Mouse (Mus musculus): Measurements from ENCODE around the gene Mast3. TPM values are rescaled to one million over a fixed set of nuclear protein-coding genes. Genes with fewer than 3 reads are reported as not detected.
A peak's percentile ranks its signal among the peaks of the same experiment; 100 is the strongest.

Gene Mast3
- polyA plus RNA-seq, 1 experiment from 2014 or later, result 10.0 TPM

- peak overlapping the region; percentile 90 for H3K27ac ChIP-seq (ENCODE audit: low read length)
- H3K36me3 ChIP-seq (ENCODE audit: control insufficient read depth, insufficient read depth, low read length), result peaks cover 24% of the 10 kb centered on the region
- WGBS, result 65% methylated on average over 9 of the region's 9 CpGs
- no peaks in the 10 kb centered on the region for H3K27me3 ChIP-seq (ENCODE audit: control insufficient read depth, insufficient read depth, low read length)
- H3K4me1 ChIP-seq (ENCODE audit: control insufficient read depth, insufficient read depth, low read length), result peaks cover 40% of the 10 kb centered on the region
- peak overlapping the region; percentile 95 for H3K4me2 ChIP-seq (ENCODE audit: low read depth, low read length)
- no peak for ATAC-seq (ENCODE audit: insufficient read depth, low FRiP score)
- H3K9me3 ChIP-seq (replicated peaks; ENCODE audit: control insufficient read depth, low read length), result no peaks in the 10 kb centered on the region
- peak overlapping the region; percentile 59 for H3K4me3 ChIP-seq (replicated peaks; ENCODE audit: low read length)
- peak overlapping the region; percentile 80 for H3K9ac ChIP-seq (ENCODE audit: low read length)
These were observed 39.5 kb downstream of the Mast3 start for GRCm38 (mm10) chr8:70765329-70765728.

- H3K27me3 ChIP-seq (ENCODE audit: control insufficient read depth, insufficient read depth, low read length), result no peaks in the 10 kb centered on the region
- peak overlapping the region; percentile 95 for H3K4me2 ChIP-seq (ENCODE audit: low read depth, low read length)
- H3K9ac ChIP-seq (ENCODE audit: low read length), result peak overlapping the region; percentile 31
- H3K4me3 ChIP-seq (replicated peaks; ENCODE audit: low read length), result peak overlapping the region; percentile 59
- 83% methylated on average over 13 of the region's 13 CpGs for WGBS
- peaks cover 18% of the 10 kb centered on the region for H3K36me3 ChIP-seq (ENCODE audit: control insufficient read depth, insufficient read depth, low read length)
- H3K9me3 ChIP-seq (replicated peaks; ENCODE audit: control insufficient read depth, low read length), result no peaks in the 10 kb centered on the region
- H3K4me1 ChIP-seq (ENCODE audit: control insufficient read depth, insufficient read depth, low read length), result peaks cover 43% of the 10 kb centered on the region
- peak overlapping the region; percentile 90 for H3K27ac ChIP-seq (ENCODE audit: low read length)
- no peak for ATAC-seq (ENCODE audit: insufficient read depth, low FRiP score)
These were observed 40.2 kb downstream of the Mast3 start for GRCm38 (mm10) chr8:70764676-70765075.

- Histone ChIP-seq H3K9ac (ENCODE audit: low read length) (0 out of 2 replicates have a peak overlapping the region, but pooled peaks have one; percentile 35), H3K4me1 (ENCODE audit: control insufficient read depth, insufficient read depth, low read length) (peaks cover 45% of the 10 kb centered on the region), H3K36me3 (ENCODE audit: control insufficient read depth, insufficient read depth, low read length) (peaks cover 13% of the 10 kb centered on the region), H3K27me3 (ENCODE audit: control insufficient read depth, insufficient read depth, low read length) (no peaks in the 10 kb centered on the region), H3K4me3 (replicated peaks; ENCODE audit: low read length) (peak overlapping the region; percentile 59; the same call in 1 of the 2 replicates), H3K4me2 (ENCODE audit: low read depth, low read length) (0 out of 2 replicates have a peak overlapping the region, but pooled peaks have one; percentile 95), H3K9me3 (replicated peaks; ENCODE audit: control insufficient read depth, low read length) (no peaks in the 10 kb centered on the region), H3K27ac (ENCODE audit: low read length) (peak overlapping the region; percentile 90)
- peak; percentile 23; the same call in 1 of the 2 replicates for ATAC-seq (ENCODE audit: insufficient read depth, low FRiP score)
- 64% methylated on average over 8 of the region's 8 CpGs for WGBS
These were observed 40.8 kb downstream of the Mast3 start for GRCm38 (mm10) chr8:70764026-70764425.

GRCm38 (mm10) chr8:70763354-70763753 lies 41.5 kb downstream of the Mast3 start:
- ATAC-seq (ENCODE audit: insufficient read depth, low FRiP score), result no peak
- WGBS, result 2% methylated on average over 3 of the region's 3 CpGs
- Histone ChIP-seq H3K27me3 (ENCODE audit: control insufficient read depth, insufficient read depth, low read length) (no peaks in the 10 kb centered on the region), H3K27ac (ENCODE audit: low read length) (peak overlapping the region; percentile 74), H3K4me2 (ENCODE audit: low read depth, low read length) (0 out of 2 replicates have a peak overlapping the region, but pooled peaks have one; percentile 20), H3K36me3 (ENCODE audit: control insufficient read depth, insufficient read depth, low read length) (peaks cover 6% of the 10 kb centered on the region; the same call in 1 of the 2 replicates), H3K4me3 (replicated peaks; ENCODE audit: low read length) (no peak overlapping the region), H3K9ac (ENCODE audit: low read length) (no peak overlapping the region), H3K9me3 (replicated peaks; ENCODE audit: control insufficient read depth, low read length) (no peaks in the 10 kb centered on the region), H3K4me1 (ENCODE audit: control insufficient read depth, insufficient read depth, low read length) (peaks cover 47% of the 10 kb centered on the region)

GRCm38 (mm10) chr8:70762118-70762517 lies 42.7 kb downstream of the Mast3 start:
- Histone ChIP-seq H3K27ac (ENCODE audit: low read length) (peak overlapping the region; percentile 83; the same call in 1 of the 2 replicates), H3K4me1 (ENCODE audit: control insufficient read depth, insufficient read depth, low read length) (peaks cover 46% of the 10 kb centered on the region)
- no peak for ATAC-seq (ENCODE audit: insufficient read depth, low FRiP score)

DNA sequence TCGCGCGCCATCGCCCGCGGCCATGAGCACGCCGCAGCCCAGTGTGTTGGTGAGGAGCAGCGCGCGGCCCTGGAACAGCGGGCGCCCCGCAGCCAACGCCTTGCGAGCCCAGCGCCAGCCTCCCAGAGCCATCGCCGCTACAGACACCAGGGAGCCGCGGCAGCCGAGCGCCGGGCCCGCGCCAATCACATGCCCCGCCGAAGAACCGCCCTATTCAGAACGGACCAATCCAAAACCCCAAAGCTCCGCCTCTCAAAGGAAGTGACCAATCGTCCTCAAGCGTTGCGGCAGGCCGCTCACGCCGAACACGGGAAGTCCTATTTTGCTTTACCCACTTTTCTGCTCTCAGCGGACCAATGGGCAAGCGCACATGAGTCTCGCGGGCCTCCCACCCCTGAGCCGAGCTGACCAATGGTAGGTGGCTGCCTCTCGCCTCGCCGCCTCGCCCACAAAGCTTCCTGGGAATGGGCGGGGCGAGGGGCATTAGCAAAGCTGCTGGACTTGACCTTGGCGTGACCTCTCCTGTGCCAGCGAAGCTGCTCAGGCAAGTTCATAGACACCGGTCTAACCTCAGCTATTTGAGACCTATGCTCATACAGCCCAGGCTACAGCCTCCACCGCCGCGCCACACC lies 44.0 kb downstream of the Mast3 start, which contains the start of gene Mpv17l2:
Gene Mpv17l2, minus strand, starts transcription at position 172 of the 632 bp plus-strand sequence.
- no peaks in the 10 kb centered on the region for H3K9me3 ChIP-seq (replicated peaks; ENCODE audit: control insufficient read depth, low read length)
- peak; percentile 94 for ATAC-seq (ENCODE audit: insufficient read depth, low FRiP score)
- peak within 1 kb of the TSS; percentile 83 for H3K27ac ChIP-seq (ENCODE audit: low read length)
- H3K4me2 ChIP-seq (ENCODE audit: low read depth, low read length), result peak within 1 kb of the TSS; percentile 89
- no peaks in the 10 kb centered on the region for H3K27me3 ChIP-seq (ENCODE audit: control insufficient read depth, insufficient read depth, low read length)
- H3K36me3 ChIP-seq (ENCODE audit: control insufficient read depth, insufficient read depth, low read length), result peaks cover 7% of the 10 kb centered on the region; the same call in 1 of the 2 replicates
- H3K9ac ChIP-seq (ENCODE audit: low read length), result peak within 1 kb of the TSS; percentile 80
- peak within 1 kb of the TSS; percentile 60 for H3K4me3 ChIP-seq (replicated peaks; ENCODE audit: low read length)
- under 1% methylated on average over 55 of the region's 55 CpGs for WGBS
- peaks cover 37% of the 10 kb centered on the region for H3K4me1 ChIP-seq (ENCODE audit: control insufficient read depth, insufficient read depth, low read length)

More at GRCm38 (mm10) chr8:70762118-70762517, 42.7 kb downstream of the Mast3 start:
- no peak overlapping the region for H3K9ac ChIP-seq (ENCODE audit: low read length)
- no peaks in the 10 kb centered on the region for H3K36me3 ChIP-seq (ENCODE audit: control insufficient read depth, insufficient read depth, low read length)
- H3K4me2 ChIP-seq (ENCODE audit: low read depth, low read length), result no peak overlapping the region
- H3K9me3 ChIP-seq (replicated peaks; ENCODE audit: control insufficient read depth, low read length), result no peaks in the 10 kb centered on the region
- 60% methylated on average over 1 of the region's 1 CpGs for WGBS
- H3K27me3 ChIP-seq (ENCODE audit: control insufficient read depth, insufficient read depth, low read length), result no peaks in the 10 kb centered on the region
- H3K4me3 ChIP-seq (replicated peaks; ENCODE audit: low read length), result no peak overlapping the region

- Histone ChIP-seq H3K9me3 (replicated peaks; ENCODE audit: control insufficient read depth, low read length) (no peaks in the 10 kb centered on the region), H3K4me3 (replicated peaks; ENCODE audit: low read length) (peak overlapping the region; percentile 60), H3K9ac (ENCODE audit: low read length) (peak overlapping the region; percentile 80), H3K27me3 (ENCODE audit: control insufficient read depth, insufficient read depth, low read length) (no peaks in the 10 kb centered on the region), H3K4me1 (ENCODE audit: control insufficient read depth, insufficient read depth, low read length) (peaks cover 37% of the 10 kb centered on the region), H3K4me2 (ENCODE audit: low read depth, low read length) (peak overlapping the region; percentile 89), H3K27ac (ENCODE audit: low read length) (peak overlapping the region; percentile 73), H3K36me3 (ENCODE audit: control insufficient read depth, insufficient read depth, low read length) (peaks cover 7% of the 10 kb centered on the region; the same call in 1 of the 2 replicates)
- no peak for ATAC-seq (ENCODE audit: insufficient read depth, low FRiP score)
- 1% methylated on average over 22 of the region's 22 CpGs for WGBS
These were observed 44.5 kb downstream of the Mast3 start for GRCm38 (mm10) chr8:70760350-70760749.

DNA sequence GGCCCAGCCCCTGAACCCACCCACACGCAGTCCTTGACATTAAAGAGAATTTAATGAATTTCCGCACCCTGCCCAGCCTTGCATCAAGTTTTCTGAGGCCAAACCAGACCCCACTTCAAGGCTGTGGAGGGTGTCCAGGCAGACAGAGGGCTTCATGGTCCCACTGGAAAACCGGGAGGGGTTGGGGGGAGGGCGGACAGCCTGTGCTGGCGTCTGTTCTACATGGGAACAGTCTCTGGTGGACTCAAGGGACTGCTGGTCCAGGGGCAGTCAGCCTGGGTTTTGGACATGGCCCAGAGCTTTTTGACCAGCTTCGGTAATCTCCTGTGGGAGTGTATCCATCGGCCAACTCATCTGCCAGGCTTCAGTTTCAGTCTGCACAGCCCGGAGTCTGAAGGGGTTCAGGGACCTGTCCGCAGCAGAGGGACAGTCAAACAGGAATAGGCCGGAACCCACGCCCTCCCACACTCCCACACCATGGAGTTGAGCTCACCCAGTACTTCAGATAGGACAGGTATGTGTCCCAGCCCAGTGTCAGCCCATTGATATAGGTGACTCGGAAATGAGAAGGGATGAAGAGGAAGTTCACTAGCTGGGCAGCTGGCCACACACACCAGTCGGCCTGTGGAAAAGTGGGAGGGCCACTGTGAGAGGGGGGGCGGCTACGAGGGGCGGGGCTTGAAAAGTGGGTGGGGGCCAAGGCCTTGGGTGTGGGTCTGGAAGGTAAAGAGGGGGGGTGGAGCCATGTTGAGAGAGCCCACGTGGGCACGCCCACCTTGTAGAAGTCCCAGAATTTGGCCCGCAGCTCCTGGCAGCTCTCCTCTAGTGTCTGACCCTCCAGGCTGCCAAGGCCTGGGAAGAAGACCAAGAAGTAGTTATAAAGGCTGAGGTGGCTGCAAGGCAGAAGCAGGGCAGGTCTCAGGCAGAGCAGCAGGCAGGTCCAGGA lies 46.0 kb downstream of the Mast3 start:
- H3K9ac ChIP-seq (ENCODE audit: low read length), result peak overlapping the region; percentile 33; the same call in 1 of the 2 replicates
- H3K36me3 ChIP-seq (ENCODE audit: control insufficient read depth, insufficient read depth, low read length), result peaks cover 7% of the 10 kb centered on the region; the same call in 1 of the 2 replicates
- H3K27me3 ChIP-seq (ENCODE audit: control insufficient read depth, insufficient read depth, low read length), result no peaks in the 10 kb centered on the region
- H3K4me2 ChIP-seq (ENCODE audit: low read depth, low read length), result no peak overlapping the region
- H3K4me1 ChIP-seq (ENCODE audit: control insufficient read depth, insufficient read depth, low read length), result peaks cover 32% of the 10 kb centered on the region
- no peaks in the 10 kb centered on the region for H3K9me3 ChIP-seq (replicated peaks; ENCODE audit: control insufficient read depth, low read length)
- H3K4me3 ChIP-seq (replicated peaks; ENCODE audit: low read length), result no peak overlapping the region
- no peak overlapping the region; the same call in 1 of the 2 replicates for H3K27ac ChIP-seq (ENCODE audit: low read length)
- no peak for ATAC-seq (ENCODE audit: insufficient read depth, low FRiP score)
- WGBS, result 58% methylated on average over 19 of the region's 19 CpGs
